ENCODE assay signal across 17 mouse cellular contexts in the genomic region with DNA sequence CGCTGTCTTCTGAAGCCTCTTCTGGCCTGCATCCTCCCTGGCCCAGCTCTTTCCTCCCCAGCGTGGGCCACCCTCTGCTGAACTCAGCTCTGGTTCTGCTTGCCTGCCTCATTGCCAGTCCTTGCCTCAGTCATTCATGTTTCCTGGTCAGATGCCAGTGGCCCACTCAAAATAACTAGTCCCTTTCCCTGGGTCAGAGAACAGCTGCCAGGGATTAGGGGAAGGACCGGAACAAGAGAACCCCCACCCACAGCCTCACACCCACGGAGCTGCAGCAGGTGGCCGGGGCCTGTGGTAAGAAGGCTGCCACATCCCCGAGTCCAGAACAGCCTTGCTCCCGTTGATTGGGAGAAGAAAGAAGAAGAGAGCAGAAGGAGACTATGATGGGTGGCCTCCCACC. TPM values are rescaled to one million over a fixed set of nuclear protein-coding genes. Genes with fewer than 3 reads are reported as not detected.
"Had no signal": no experiment of that assay in that cellular context is flagged by ENCODE, and none has a peak within 500 bp of the region (broad histone marks: within the 10 kb centered on the region; RNA-seq: fewer than 3 reads in every experiment).

No protein-coding gene starts in this region.

- DNase-seq: lung, adult 18-20 months; lung, embryonic 14.5 days; lung, postnatal 10 days; lung, postnatal 4 days; midbrain, embryonic 14.5 days; right cerebral cortex, postnatal 14 days; thymus, adult 18-20 months; thymus, postnatal 25 days; thymus, postnatal 4 days had no signal

- H3K27me3 ChIP-seq: midbrain, embryonic 12.5 days; neural tube, embryonic 12.5 days; stomach, embryonic 15.5 days had no signal

- ATAC-seq: midbrain, embryonic 16.5 days had no signal

- H3K36me3 ChIP-seq: midbrain, embryonic 10.5 days; midbrain, embryonic 12.5 days; neural tube, embryonic 12.5 days; stomach, embryonic 15.5 days had no signal

- H3K9ac ChIP-seq: liver, embryonic 14.5 days; lung, embryonic 14.5 days; midbrain, embryonic 12.5 days; neural tube, embryonic 12.5 days; stomach, embryonic 15.5 days had no signal

- H3K4me2 ChIP-seq: lung, embryonic 14.5 days; midbrain, embryonic 12.5 days; neural tube, embryonic 12.5 days; stomach, embryonic 15.5 days had no signal

- H3K4me3 ChIP-seq: midbrain, embryonic 10.5 days; midbrain, embryonic 12.5 days; neural tube, embryonic 12.5 days; stomach, embryonic 15.5 days had no signal

- H3K9me3 ChIP-seq: midbrain, embryonic 10.5 days; midbrain, embryonic 12.5 days; neural tube, embryonic 12.5 days; stomach, embryonic 15.5 days had no signal

- H3K27ac ChIP-seq: liver, embryonic 14.5 days; midbrain, embryonic 10.5 days; midbrain, embryonic 12.5 days; neural tube, embryonic 12.5 days; stomach, embryonic 15.5 days; stomach, postnatal 0 days had no signal

RNA-seq across cellular contexts. Expression of gene Mmp15, which starts 49.0 kb away (rescaled TPM):
- total RNA-seq: megakaryocyte, adult 5-6 weeks had no signal
